Mouse (Mus musculus): ENCODE measurements around the gene Vmn2r47. TPM values are rescaled to one million over a fixed set of nuclear protein-coding genes. Genes with fewer than 3 reads are reported as not detected.
"Not testable (repeated sequence)": the region's sequence is repeated elsewhere in the genome, so short reads cannot be mapped to it uniquely, and the experiment has no call there.

Vmn2r47 gene
- polyA plus RNA-seq (2015; fragmentation: Nextera tagmentation; extraction: Ambion mirVana), result not detected in 2 replicates

DNA sequence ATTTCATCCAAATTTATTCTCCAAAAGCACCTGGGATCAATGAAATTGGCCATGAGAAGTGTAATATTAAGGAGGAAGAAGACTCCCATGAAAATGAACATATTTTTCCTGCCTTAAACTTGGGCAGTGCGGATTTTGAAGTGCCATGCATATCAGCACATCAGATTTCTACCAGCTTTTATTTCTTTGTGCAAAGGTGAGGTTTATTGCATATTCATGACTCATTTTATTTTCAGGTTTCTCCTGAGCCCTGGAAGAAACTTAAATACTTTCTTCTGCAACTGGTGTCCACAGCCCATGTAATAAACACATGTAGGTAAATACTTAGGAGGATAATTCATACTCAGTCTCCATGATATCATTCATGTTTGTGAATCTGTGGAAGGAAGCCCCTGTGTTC, at the start of gene Vmn2r47:
Gene Vmn2r47 (minus strand): TSS at position 101 of the 400 bp plus-strand sequence.
- not testable (repeated sequence) for H3K4me3 ChIP-seq (replicated peaks); H3K9ac ChIP-seq; ATAC-seq (replicated peaks; ENCODE audit: low FRiP score); H3K4me1 ChIP-seq; H3K36me3 ChIP-seq; H3K27me3 ChIP-seq; H3K4me2 ChIP-seq; H3K9me3 ChIP-seq (replicated peaks); H3K27ac ChIP-seq
- no CpG with 5 or more reads among the region's 1 CpGs for WGBS

DNA sequence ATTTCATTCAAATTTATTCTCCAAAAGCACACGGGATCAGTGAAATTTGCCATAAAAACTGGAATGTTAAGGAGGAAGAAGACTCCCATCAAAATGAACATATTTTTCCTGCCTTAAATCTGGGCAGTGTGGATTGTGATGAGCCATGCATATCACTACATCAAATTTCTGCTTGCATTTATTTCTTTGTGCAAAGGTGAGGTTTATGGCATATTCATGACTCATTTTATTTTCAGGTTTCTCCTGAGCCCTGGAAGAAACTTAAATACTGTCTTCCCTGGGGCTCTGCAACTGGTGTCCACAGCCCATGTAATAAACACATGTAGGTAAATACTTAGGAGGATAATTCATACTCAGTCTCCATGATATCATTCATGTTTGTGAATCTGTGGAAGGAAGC, 70.7 kb downstream of the Vmn2r47 start, which contains the start of gene Vmn2r46:
Gene Vmn2r46 (minus strand): TSS at position 101 of the 400 bp plus-strand sequence.
- not testable (repeated sequence) for H3K4me2 ChIP-seq; ATAC-seq (replicated peaks; ENCODE audit: low FRiP score); H3K9ac ChIP-seq; H3K27me3 ChIP-seq; H3K4me3 ChIP-seq (replicated peaks); H3K9me3 ChIP-seq (replicated peaks); H3K27ac ChIP-seq; H3K4me1 ChIP-seq; H3K36me3 ChIP-seq
- no CpG with 5 or more reads among the region's 1 CpGs for WGBS

Other genes starting within 250 kb of the Vmn2r47 start
- gene Vmn2r46, start 70.8 kb downstream of the Vmn2r47 start, polyA plus RNA-seq (2015; fragmentation: Nextera tagmentation; extraction: Ambion mirVana), result not detected in 2 replicates
- gene Vmn2r48, start 112.3 kb upstream of the Vmn2r47 start, polyA plus RNA-seq (2015; fragmentation: Nextera tagmentation; extraction: Ambion mirVana), result not detected in 2 replicates
- gene Vmn2r49, start 150.9 kb upstream of the Vmn2r47 start, polyA plus RNA-seq (2015; fragmentation: Nextera tagmentation; extraction: Ambion mirVana), result not detected in 2 replicates
- gene Vmn2r50, start 212.0 kb upstream of the Vmn2r47 start, polyA plus RNA-seq (2015; fragmentation: Nextera tagmentation; extraction: Ambion mirVana), result not detected in 2 replicates